Mouse (Mus musculus) v-Abl transformed pro-B cells (cell line): ENCODE data around the gene Nrxn3.

Experiments used
- in situ Hi-C, 2 experiments: fragments of 400-800 bp; cut with MboI; formaldehyde crosslinking; loops; one replicate each; pipeline ENCODE4 v1.15.1; 2025; ENCODE audit not compliant: unreplicated experiment in 2 of 2

The Nrxn3 gene

DNA sequence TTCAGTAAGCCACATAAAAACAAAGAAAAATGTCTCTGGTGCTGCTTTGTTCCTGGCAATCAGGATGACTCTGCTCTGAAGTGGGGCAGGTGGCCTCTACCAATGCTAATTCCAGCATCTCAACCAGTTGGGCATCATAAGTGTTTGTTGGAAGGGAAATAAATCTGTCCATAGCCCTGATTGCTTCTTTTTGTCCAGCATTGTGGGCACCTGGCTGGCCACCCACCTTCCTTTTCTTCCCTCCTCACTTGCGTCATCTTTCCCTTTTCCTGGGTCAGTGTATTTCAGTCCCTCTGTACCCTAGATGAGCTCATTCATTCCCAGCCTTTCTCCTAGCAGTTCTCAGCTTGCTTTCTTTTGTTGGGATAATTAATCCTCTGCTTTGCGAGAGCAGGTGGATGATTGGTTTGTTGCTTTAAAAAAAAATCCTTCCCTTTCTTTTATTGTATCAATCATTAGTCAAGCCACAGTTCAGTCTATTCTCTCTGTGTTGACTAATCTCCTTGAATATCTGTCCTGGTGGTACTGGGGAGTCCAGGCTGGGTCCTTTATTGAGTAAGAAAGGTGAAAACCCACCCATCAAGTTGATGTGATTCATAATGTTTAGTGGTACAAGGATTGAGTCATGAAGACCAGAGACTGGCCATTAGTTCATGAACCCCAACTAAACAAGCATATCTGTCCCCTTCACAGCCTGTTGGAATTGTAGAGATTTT lies 719.8 kb downstream of the Nrxn3 start:
- in situ Hi-C loops, result loop anchor here in 1 of 2 experiments (10.0 kb wide), 1 partner anchor 108 kb away; no protein-coding TSS in a partner anchor

DNA sequence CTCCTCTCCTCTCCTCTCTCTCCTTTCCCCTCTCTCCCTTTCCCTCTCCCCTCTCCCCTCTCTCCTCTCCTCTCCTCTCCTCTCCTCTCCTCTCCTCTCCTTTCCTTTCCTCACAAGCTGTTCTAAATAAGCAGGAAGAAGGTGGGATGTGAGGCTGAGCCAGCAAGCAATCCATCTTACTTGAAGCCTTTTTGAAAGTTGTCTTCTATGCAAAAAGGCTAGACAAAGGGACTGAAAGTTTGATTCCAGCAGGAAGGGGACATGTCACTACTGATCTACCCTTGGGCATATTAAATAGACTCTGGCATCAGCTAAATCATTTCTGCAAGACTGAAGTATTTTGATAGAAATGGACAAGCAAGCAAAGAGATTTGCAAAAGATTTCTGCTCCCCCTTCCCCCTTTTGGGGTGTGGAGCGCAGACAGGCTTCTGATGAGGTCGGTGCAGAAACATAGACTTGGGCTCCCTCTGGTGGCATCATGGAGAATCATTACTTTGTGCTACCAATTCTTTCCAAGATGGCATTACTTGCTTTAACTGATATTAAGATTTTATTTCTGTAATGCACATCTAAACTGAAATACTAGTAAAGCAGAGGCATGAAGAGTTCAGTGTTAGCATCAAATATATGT lies 728.1 kb downstream of the Nrxn3 start:
- in situ Hi-C loops, result loop anchor here (10.0 to 25.0 kb wide), 3 partner anchors 466 to 1038 kb away; no protein-coding TSS in a partner anchor

- in situ Hi-C loops, result loop anchor here in 1 of 2 experiments (25.0 kb wide), 1 partner anchor 1058 kb away; no protein-coding TSS in a partner anchor
Measured at GRCm38 (mm10) chr12:89470226-89470625, 747.5 kb downstream of the Nrxn3 start.

DNA sequence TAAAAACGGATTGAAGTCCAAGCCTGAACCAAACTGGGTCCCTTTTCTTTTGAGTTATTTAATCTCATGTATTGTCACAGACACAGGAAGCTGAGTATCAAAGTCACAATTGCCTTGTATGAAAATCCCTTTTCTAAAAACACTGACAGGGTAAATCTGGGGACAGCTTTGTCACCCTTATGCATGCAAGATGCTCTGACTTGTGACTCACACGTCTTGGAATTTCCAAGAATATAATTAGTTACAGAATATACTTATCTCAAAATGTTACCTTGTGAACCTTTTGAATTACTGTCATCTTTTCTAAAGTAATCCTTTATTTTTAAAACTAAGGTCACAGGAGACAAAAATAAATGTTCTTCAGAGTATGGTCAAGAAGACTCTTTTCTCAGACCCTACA lies 748.6 kb downstream of the Nrxn3 start:
- in situ Hi-C loops, result loop anchor here in 1 of 2 experiments (25.0 kb wide), 1 partner anchor 1059 kb away; no protein-coding TSS in a partner anchor

DNA sequence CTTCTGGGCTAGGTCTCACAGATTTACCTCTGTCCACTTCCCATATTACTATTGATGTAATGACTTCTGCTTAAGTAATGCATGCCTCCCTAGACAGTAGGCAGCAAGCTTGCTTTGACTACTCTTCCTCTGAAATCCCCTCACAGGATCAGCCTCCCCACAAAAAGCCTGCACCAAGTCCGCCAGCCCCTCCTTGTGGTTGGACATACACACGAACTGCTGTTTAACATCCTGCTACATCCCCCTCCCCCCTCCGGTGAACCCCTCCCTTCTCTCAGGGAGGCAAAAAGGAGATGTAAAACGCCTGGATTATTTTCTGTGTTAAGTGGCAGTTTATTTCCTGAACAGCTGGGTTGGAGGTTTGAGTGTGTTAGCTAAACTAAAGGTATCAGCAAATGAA lies 749.2 kb downstream of the Nrxn3 start:
- in situ Hi-C loops, result loop anchor here in 1 of 2 experiments (25.0 kb wide), 1 partner anchor 1060 kb away; no protein-coding TSS in a partner anchor

DNA sequence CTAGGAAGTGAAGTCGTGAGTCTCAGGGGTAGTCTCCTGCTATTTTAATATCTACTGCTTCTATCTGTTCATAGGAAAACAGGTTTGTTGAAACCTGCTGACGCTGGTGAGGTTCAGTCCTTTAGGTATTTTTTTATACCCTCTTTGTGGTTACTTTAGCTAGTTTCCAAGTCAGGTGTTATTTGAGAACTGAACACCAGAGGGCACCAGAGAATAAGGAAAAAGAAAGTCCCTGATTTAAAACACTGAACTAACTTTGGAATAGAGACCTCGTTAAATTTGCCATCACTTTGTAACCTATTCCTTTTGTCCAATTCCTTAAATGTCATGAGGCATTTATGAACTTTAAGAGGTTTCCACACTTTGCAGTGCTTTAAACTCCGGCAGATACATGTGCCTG lies 756.4 kb downstream of the Nrxn3 start:
- in situ Hi-C loops, result no loop called here

- in situ Hi-C loops, result no loop called here
Measured at GRCm38 (mm10) chr12:89482223-89482622, 759.5 kb downstream of the Nrxn3 start.

GRCm38 (mm10) chr12:89504026-89504425 lies 781.4 kb downstream of the Nrxn3 start:
- in situ Hi-C loops, result loop anchor here (10.0 to 25.0 kb wide), 2 partner anchors 1231 to 1233 kb away; partner anchors contain the start of gene Dio2 (in 2 of the 2)

- in situ Hi-C loops, result loop anchor here (10.0 to 25.0 kb wide), 2 partner anchors 1230 to 1232 kb away; partner anchors contain the start of gene Dio2 (in 2 of the 2)
Measured at GRCm38 (mm10) chr12:89505121-89505764, 782.6 kb downstream of the Nrxn3 start.

- in situ Hi-C loops, result loop anchor here (10.0 to 25.0 kb wide), 2 partner anchors 1226 to 1228 kb away; partner anchors contain the start of gene Dio2 (in 2 of the 2)
Measured at GRCm38 (mm10) chr12:89508970-89509369, 786.3 kb downstream of the Nrxn3 start.

DNA sequence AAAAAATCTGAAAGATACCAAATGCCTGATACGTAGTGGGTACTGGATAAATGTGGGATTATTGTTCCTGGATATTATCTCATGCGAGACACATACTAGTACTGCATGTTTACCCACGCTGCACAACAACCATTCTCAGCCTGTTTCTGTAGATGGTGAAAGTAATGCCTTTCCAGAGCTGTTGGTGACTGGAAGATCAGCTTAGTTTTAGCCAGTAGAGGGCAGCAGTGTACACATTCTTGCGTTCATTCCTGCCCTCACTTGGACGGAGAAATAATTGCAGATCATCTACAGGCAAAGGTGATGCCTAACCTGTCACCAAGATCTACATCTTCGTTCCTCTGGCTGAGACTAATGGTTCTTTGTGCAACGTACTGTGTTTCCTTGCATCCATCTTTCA lies 791.1 kb downstream of the Nrxn3 start:
- in situ Hi-C loops, result loop anchor here (5.0 to 25.0 kb wide), 4 partner anchors 894 to 1814 kb away; partner anchors contain the start of gene Dio2 (in 1 of the 2)

DNA sequence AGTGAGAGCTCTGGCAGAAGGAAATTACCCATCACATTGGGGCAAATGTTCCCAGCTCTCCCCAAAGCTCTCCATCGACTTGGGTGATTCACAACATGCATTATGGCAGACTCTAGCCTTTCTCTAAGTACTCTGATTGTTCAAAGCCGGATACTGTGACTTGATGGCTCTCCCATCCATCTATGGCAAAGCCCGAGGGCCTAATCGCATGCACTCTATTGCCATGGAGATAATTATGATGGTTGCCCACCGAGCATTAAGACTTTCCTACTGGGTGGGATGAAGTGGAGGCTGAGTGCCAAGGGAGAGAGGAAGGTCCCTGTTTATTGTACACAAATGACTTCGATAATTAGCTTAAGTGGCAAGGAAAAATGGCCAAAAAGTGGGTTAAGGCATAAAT lies 793.4 kb downstream of the Nrxn3 start:
- in situ Hi-C loops, result loop anchor here (10.0 to 25.0 kb wide), 2 partner anchors 1049 to 1221 kb away; partner anchors contain the start of gene Dio2 (in 1 of the 2)

DNA sequence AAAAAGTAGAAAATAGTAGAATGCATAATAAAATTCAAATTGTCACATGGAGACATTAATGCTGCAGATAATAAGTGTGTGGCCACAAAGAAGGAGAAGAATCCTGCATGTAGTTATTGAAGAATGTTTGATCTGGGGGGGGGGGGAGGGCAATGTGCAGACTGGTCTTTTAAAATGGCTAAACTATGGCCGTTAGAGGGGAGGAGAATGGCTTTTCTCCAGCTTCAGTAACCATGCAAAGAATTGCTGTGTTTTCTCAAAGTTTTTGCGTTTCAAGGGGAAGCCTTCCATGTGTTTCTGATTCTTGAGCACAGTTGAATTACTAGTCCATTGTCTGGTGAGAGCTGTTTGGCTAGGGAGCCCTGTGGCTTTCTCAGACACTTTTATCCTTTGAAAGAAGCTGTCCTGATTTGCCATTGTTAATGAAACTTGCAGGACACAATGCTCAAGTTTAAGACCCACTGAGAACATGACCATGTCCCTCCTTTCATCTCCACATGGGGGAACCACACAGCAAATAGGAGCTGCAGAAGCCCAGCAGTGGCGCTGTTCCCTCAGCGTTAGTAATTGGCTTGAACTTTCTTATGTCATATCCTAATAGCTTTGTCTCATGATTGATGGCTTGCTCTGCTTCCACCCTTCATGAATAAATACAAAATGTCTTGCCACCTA lies 808.1 kb downstream of the Nrxn3 start:
- in situ Hi-C loops, result loop anchor here in 1 of 2 experiments (25.0 kb wide), 1 partner anchor 856 kb away; no protein-coding TSS in a partner anchor

DNA sequence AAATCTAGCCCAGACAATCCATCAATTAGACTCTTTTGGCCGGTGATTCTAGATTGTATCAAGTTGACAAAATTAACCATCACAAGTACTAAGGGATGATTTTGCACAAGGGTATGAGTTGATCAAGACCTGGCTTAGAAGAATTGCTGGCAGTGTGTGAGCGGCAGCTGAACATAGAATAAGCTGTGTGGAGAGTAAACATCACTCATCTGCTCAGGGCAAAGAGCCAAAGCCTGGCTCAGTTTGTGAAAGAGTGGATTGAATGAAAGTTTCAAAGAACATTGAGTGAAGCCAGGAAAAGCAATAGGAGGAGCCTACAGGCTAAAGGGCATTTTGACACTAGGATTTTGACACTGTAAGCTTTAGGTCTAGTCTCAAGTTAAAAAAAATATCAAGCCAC lies 828.6 kb downstream of the Nrxn3 start:
- in situ Hi-C loops, result no loop called here

GRCm38 (mm10) chr12:89553223-89553880 lies 830.7 kb downstream of the Nrxn3 start:
- in situ Hi-C loops, result no loop called here

- in situ Hi-C loops, result no loop called here
Measured at GRCm38 (mm10) chr12:89554171-89554570, 831.5 kb downstream of the Nrxn3 start.

DNA sequence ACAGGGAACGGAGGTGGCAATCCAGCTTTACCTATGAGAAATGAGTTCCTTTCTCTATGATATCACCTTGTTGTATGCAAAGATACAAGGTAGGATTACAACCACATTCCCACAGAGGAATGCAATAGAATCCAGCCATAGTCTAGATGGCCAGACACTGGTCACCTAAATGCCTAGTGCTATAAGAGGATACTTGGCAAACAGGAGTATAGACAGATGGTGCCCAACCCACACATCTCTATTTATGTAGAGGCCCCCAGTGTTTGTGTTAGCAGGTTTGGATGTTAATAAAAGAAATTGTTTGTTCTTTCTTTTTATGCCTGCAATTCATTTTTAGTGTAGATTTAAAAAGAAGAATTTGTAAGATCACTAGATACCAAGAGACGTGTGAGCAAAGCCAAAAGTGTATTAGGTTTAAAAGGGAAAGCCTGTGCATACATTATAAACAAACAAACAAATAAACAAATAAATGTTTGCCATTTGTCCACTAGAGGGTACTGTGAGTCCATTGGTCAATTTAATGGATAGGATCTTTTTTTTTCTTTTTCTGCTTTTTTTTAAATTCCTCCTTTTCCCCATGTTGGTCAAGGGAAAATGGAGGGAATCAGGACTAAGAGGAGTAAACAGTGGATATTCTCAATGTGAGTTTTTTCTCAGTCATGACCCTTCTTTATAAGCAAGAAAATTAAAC lies 832.2 kb downstream of the Nrxn3 start:
- in situ Hi-C loops, result no loop called here

GRCm38 (mm10) chr12:89558921-89559320 lies 836.2 kb downstream of the Nrxn3 start:
- in situ Hi-C loops, result no loop called here

- in situ Hi-C loops, result no loop called here
Measured at GRCm38 (mm10) chr12:89561989-89562565, 839.4 kb downstream of the Nrxn3 start.
